Mouse (Mus musculus) mouse trophoblast stem cell (cell line): ENCODE results near the gene Ccdc14.
"Not testable (repeated sequence)": the region's sequence is repeated elsewhere in the genome, so short reads cannot be mapped to it uniquely, and the experiment has no call there.

ENCODE experiments used
- in situ Hi-C, 2 experiments: fragments of 300-500 bp; cut with MseI, MboI; formaldehyde crosslinking; loops; 2 replicates in 1 of 2; 3 replicates in 1 of 2; pipeline ENCODE4 v1.15.1; 2025

The Ccdc14 gene

GRCm38 (mm10) chr16:34706487-34706946, 16.1 kb downstream of the Ccdc14 start:
- in situ Hi-C loops = no loop called here

GRCm38 (mm10) chr16:34711481-34711880, 21.1 kb downstream of the Ccdc14 start:
- in situ Hi-C loops = no loop called here

- in situ Hi-C loops = no loop called here
Observed at GRCm38 (mm10) chr16:34725156-34725555, 34.7 kb downstream of the Ccdc14 start.

GRCm38 (mm10) chr16:34728610-34729009, 38.2 kb downstream of the Ccdc14 start:
- in situ Hi-C loops = not testable (repeated sequence)

GRCm38 (mm10) chr16:34729371-34729770, 39.0 kb downstream of the Ccdc14 start:
- in situ Hi-C loops = no loop called here

GRCm38 (mm10) chr16:34738656-34739233, 48.3 kb downstream of the Ccdc14 start:
- in situ Hi-C loops = no loop called here

- in situ Hi-C loops = no loop called here
Observed at GRCm38 (mm10) chr16:34742930-34743329, 52.5 kb downstream of the Ccdc14 start.

- in situ Hi-C loops = no loop called here
Observed at GRCm38 (mm10) chr16:34745065-34745585, 54.7 kb downstream of the Ccdc14 start, which contains the start of gene Mylk. Gene Mylk, plus strand, starts transcription at chr16:34745210.

- in situ Hi-C loops = no loop called here
Observed at GRCm38 (mm10) chr16:34748081-34748720, 57.8 kb downstream of the Ccdc14 start.

GRCm38 (mm10) chr16:34749536-34749935, 59.1 kb downstream of the Ccdc14 start:
- in situ Hi-C loops = no loop called here

- in situ Hi-C loops = no loop called here
Observed at GRCm38 (mm10) chr16:34752026-34752425, 61.6 kb downstream of the Ccdc14 start.

GRCm38 (mm10) chr16:34752977-34753376, 62.6 kb downstream of the Ccdc14 start:
- in situ Hi-C loops = no loop called here

- in situ Hi-C loops = no loop called here
Observed at GRCm38 (mm10) chr16:34756991-34757390, 66.6 kb downstream of the Ccdc14 start.

- in situ Hi-C loops = no loop called here
Observed at GRCm38 (mm10) chr16:34758205-34758604, 67.8 kb downstream of the Ccdc14 start.

GRCm38 (mm10) chr16:34763959-34764591, 73.7 kb downstream of the Ccdc14 start:
- in situ Hi-C loops = no loop called here

GRCm38 (mm10) chr16:34765666-34766065, 75.2 kb downstream of the Ccdc14 start:
- in situ Hi-C loops = no loop called here

GRCm38 (mm10) chr16:34766193-34766592, 75.8 kb downstream of the Ccdc14 start:
- in situ Hi-C loops = no loop called here

- in situ Hi-C loops = no loop called here
Observed at GRCm38 (mm10) chr16:34767443-34767842, 77.0 kb downstream of the Ccdc14 start.

- in situ Hi-C loops = no loop called here
Observed at GRCm38 (mm10) chr16:34768436-34768835, 78.0 kb downstream of the Ccdc14 start.

- in situ Hi-C loops = no loop called here
Observed at GRCm38 (mm10) chr16:34770127-34770526, 79.7 kb downstream of the Ccdc14 start.

GRCm38 (mm10) chr16:34772445-34773032, 82.1 kb downstream of the Ccdc14 start:
- in situ Hi-C loops = no loop called here
